Mouse (Mus musculus): ENCODE data around the gene Zfp865. TPM values are rescaled to one million over a fixed set of nuclear protein-coding genes. Genes with fewer than 3 reads are reported as not detected.

The Zfp865 gene
- polyA plus RNA-seq, 1 experiment from 2014 or later = 7.7 TPM

DNA sequence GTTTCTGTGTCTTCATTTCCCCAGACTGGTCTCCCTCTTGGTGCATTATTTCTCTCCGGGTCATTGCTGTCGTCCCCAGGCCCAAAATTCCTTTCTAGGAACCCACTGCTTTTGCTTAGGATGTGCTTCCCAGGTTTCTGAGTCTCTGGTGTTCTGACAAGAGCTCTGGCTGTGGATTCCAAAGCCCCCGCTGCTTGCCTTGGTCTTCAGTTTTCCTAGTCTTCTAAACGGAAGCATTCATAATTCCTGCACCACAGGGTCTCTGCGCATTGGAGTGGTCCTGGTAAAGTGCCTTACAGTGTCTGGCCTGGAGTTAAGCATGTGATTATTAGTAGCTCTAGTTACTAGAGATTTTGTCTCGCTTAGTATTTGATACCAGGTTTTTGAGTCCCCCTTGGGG, 60.6 kb downstream of the Zfp865 start:
- DNase-seq (ENCODE audit: low spot score) = no peak
- 23% methylated on average over 6 of the region's 6 CpGs for WGBS
- peaks cover 75% of the 10 kb centered on the region for H3K36me3 ChIP-seq
- peak overlapping the region; percentile 81 for H3K4me3 ChIP-seq
- no peaks in the 10 kb centered on the region for H3K27me3 ChIP-seq (ENCODE audit: low read depth, poor library complexity, severe bottlenecking)
- H3K4me1 ChIP-seq = peaks cover 14% of the 10 kb centered on the region
- H3K27ac ChIP-seq = peak overlapping the region; percentile 89
- H3K9me3 ChIP-seq (replicated peaks) = no peaks in the 10 kb centered on the region

DNA sequence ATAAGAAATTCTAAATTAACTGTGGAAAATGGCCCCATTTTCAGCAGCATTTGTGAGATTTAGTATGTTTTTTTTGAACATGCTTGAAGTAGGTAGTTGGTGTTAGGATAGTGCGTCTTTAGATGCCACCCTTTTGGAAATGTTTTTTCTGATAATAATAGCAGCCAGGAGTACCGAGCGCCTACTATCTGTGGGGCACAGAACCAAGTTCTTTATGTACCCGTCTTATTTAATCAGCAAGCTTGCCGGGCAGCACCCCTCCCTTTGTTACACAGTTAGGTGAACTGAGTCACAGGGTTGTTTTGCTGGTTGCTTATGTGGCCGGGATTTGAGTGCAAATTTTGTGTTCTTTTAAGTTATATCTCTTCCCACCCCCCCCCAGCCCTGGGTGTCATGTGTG, 61.1 kb downstream of the Zfp865 start:
- no peaks in the 10 kb centered on the region for H3K9me3 ChIP-seq (replicated peaks)
- DNase-seq (ENCODE audit: low spot score) = no peak
- H3K4me1 ChIP-seq = peaks cover 17% of the 10 kb centered on the region
- WGBS = 79% methylated on average over 6 of the region's 6 CpGs
- no peak overlapping the region for H3K27ac ChIP-seq
- peak overlapping the region; percentile 81 for H3K4me3 ChIP-seq
- no peaks in the 10 kb centered on the region for H3K27me3 ChIP-seq (ENCODE audit: low read depth, poor library complexity, severe bottlenecking)
- H3K36me3 ChIP-seq = peaks cover 76% of the 10 kb centered on the region

DNA sequence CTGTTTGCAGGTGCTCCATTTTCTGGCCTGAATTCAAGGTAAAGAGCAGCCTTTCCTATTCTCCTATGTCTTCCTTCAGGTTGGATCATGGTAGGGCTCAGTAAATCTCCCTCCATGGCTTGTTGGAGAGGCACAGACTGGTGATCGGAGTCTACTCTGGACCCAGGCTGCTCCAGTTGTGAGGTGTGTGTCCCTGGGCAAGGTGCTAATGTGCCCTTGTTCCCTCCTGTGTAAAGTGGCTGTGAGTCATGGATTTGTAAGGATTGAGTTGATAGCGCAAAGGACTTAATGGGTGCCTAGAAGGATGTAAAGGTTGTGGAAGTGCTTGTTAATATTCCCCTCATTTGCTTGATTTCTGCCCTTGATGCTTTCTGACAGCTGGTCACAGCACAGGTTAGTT, 61.8 kb downstream of the Zfp865 start:
- H3K9me3 ChIP-seq (replicated peaks) = no peaks in the 10 kb centered on the region
- no peak overlapping the region for H3K4me3 ChIP-seq
- H3K36me3 ChIP-seq = peaks cover 75% of the 10 kb centered on the region
- peaks cover 22% of the 10 kb centered on the region for H3K4me1 ChIP-seq
- no peak for DNase-seq (ENCODE audit: low spot score)
- H3K27me3 ChIP-seq (ENCODE audit: low read depth, poor library complexity, severe bottlenecking) = no peaks in the 10 kb centered on the region
- H3K27ac ChIP-seq = no peak overlapping the region
- WGBS = 97% methylated on average over 2 of the region's 2 CpGs

- 94% methylated on average over 18 of the region's 18 CpGs for WGBS
- Histone ChIP-seq H3K27me3 (ENCODE audit: low read depth, poor library complexity, severe bottlenecking) (no peaks in the 10 kb centered on the region), H3K4me1 (peaks cover 28% of the 10 kb centered on the region), H3K36me3 (peaks cover 75% of the 10 kb centered on the region), H3K27ac (no peak overlapping the region), H3K9me3 (replicated peaks) (no peaks in the 10 kb centered on the region), H3K4me3 (no peak overlapping the region)
- DNase-seq (ENCODE audit: low spot score) = no peak
Measured at GRCm38 (mm10) chr7:5083325-5084105, 63.3 kb downstream of the Zfp865 start.

DNA sequence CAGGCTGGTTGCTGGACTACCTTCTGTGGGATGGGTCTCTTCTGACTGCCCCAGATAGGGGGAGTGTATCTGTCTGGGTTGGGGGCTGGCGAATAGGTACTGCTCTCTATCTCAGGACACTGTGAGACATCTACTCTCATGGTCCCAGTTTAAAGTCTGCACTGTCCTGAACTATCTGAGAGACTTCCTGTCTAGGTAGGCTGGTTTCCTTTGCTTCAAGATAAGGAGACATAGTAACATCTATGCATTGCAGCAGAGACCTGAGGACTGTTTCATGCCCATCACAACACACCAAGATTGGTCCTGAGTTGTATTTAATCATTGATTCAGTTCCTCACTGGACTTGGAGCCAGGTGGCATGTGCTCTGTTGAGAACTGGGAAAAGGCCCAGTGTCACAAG, 65.3 kb downstream of the Zfp865 start:
- no peaks in the 10 kb centered on the region for H3K27me3 ChIP-seq (ENCODE audit: low read depth, poor library complexity, severe bottlenecking)
- H3K4me3 ChIP-seq = no peak overlapping the region
- H3K4me1 ChIP-seq = peaks cover 25% of the 10 kb centered on the region
- 94% methylated on average over 1 of the region's 1 CpGs for WGBS
- no peaks in the 10 kb centered on the region for H3K9me3 ChIP-seq (replicated peaks)
- DNase-seq (ENCODE audit: low spot score) = no peak
- peaks cover 80% of the 10 kb centered on the region for H3K36me3 ChIP-seq
- H3K27ac ChIP-seq = no peak overlapping the region

Other genes starting within 250 kb of the Zfp865 start
- not detected in 2 replicates for gene Fam71e2, start 249.1 kb upstream of the Zfp865 start, polyA plus RNA-seq (2016; fragmentation: Nextera tagmentation; extraction: Ambion mirVana)
- gene Il11, start 237.5 kb upstream of the Zfp865 start, polyA plus RNA-seq (2016; fragmentation: Nextera tagmentation; extraction: Ambion mirVana) = 0.09 TPM in 1 of 2 replicates, not detected in the other
- not detected in 2 replicates for gene Tmem190, start 237.4 kb upstream of the Zfp865 start, polyA plus RNA-seq (2016; fragmentation: Nextera tagmentation; extraction: Ambion mirVana)
- gene Tmem238, start 230.7 kb upstream of the Zfp865 start, polyA plus RNA-seq (2016; fragmentation: Nextera tagmentation; extraction: Ambion mirVana) = 4.8 and 5.8 TPM in 2 replicates
- 396 and 427 TPM in 2 replicates for gene Rpl28, start 227.5 kb upstream of the Zfp865 start, polyA plus RNA-seq (2016; fragmentation: Nextera tagmentation; extraction: Ambion mirVana)
- gene Ube2s, start 207.8 kb upstream of the Zfp865 start, polyA plus RNA-seq (2016; fragmentation: Nextera tagmentation; extraction: Ambion mirVana) = 500 and 550 TPM in 2 replicates
- 0.16 and 0.18 TPM in 2 replicates for gene Shisa7, start 175.7 kb upstream of the Zfp865 start, polyA plus RNA-seq (2016; fragmentation: Nextera tagmentation; extraction: Ambion mirVana)
- gene Isoc2b, start 150.1 kb upstream of the Zfp865 start, polyA plus RNA-seq (2016; fragmentation: Nextera tagmentation; extraction: Ambion mirVana) = 2.6 and 3.1 TPM in 2 replicates
- 0.46 and 0.64 TPM in 2 replicates for gene Isoc2a, start 143.2 kb upstream of the Zfp865 start, polyA plus RNA-seq (2016; fragmentation: Nextera tagmentation; extraction: Ambion mirVana)
- not detected in 2 replicates for gene Gm36210, start 113.9 kb upstream of the Zfp865 start, polyA plus RNA-seq (2016; fragmentation: Nextera tagmentation; extraction: Ambion mirVana)
- 4.2 and 5.1 TPM in 2 replicates for gene Zfp628, start 105.2 kb upstream of the Zfp865 start, polyA plus RNA-seq (2016; fragmentation: Nextera tagmentation; extraction: Ambion mirVana)
- 2.8 and 4.9 TPM in 2 replicates for gene Nat14, start 98.3 kb upstream of the Zfp865 start, polyA plus RNA-seq (2016; fragmentation: Nextera tagmentation; extraction: Ambion mirVana)
- gene Ssc5d, start 94.6 kb upstream of the Zfp865 start, polyA plus RNA-seq (2016; fragmentation: Nextera tagmentation; extraction: Ambion mirVana) = 0.95 and 2.0 TPM in 2 replicates
- gene Sbk2, start 56.0 kb upstream of the Zfp865 start, polyA plus RNA-seq (2016; fragmentation: Nextera tagmentation; extraction: Ambion mirVana) = 0.10 and 0.18 TPM in 2 replicates
- not detected in 2 replicates for gene Sbk3, start 49.2 kb upstream of the Zfp865 start, polyA plus RNA-seq (2016; fragmentation: Nextera tagmentation; extraction: Ambion mirVana)
- 21.9 and 28.3 TPM in 2 replicates for gene Zfp579, start 24.2 kb upstream of the Zfp865 start, polyA plus RNA-seq (2016; fragmentation: Nextera tagmentation; extraction: Ambion mirVana)
- 8.2 and 9.0 TPM in 2 replicates for gene Zfp524, start 6.0 kb upstream of the Zfp865 start, polyA plus RNA-seq (2016; fragmentation: Nextera tagmentation; extraction: Ambion mirVana)
- gene Fiz1, start 5.7 kb upstream of the Zfp865 start, polyA plus RNA-seq (2016; fragmentation: Nextera tagmentation; extraction: Ambion mirVana) = 64.8 and 68.3 TPM in 2 replicates
- 2.0 TPM in 1 of 2 replicates, not detected in the other for gene Gm44973, start 4.9 kb upstream of the Zfp865 start, polyA plus RNA-seq (2016; fragmentation: Nextera tagmentation; extraction: Ambion mirVana)
- gene Ccdc106, start 177 bp downstream of the Zfp865 start, polyA plus RNA-seq (2016; fragmentation: Nextera tagmentation; extraction: Ambion mirVana) = 5.5 and 9.0 TPM in 2 replicates
- gene 4632433K11Rik, start 13.7 kb downstream of the Zfp865 start, polyA plus RNA-seq (2016; fragmentation: Nextera tagmentation; extraction: Ambion mirVana) = not detected in 2 replicates
- gene Zfp784, start 18.1 kb downstream of the Zfp865 start, polyA plus RNA-seq (2016; fragmentation: Nextera tagmentation; extraction: Ambion mirVana) = 2.5 and 4.0 TPM in 2 replicates
- 30.1 and 34.3 TPM in 2 replicates for gene Zfp580, start 31.2 kb downstream of the Zfp865 start, polyA plus RNA-seq (2016; fragmentation: Nextera tagmentation; extraction: Ambion mirVana)
- gene U2af2, start 41.8 kb downstream of the Zfp865 start, polyA plus RNA-seq (2016; fragmentation: Nextera tagmentation; extraction: Ambion mirVana) = 202 and 203 TPM in 2 replicates
- gene Epn1, start 59.9 kb downstream of the Zfp865 start, polyA plus RNA-seq (2016; fragmentation: Nextera tagmentation; extraction: Ambion mirVana) = 64.5 and 69.1 TPM in 2 replicates
- gene Rfpl4, start 96.6 kb downstream of the Zfp865 start, polyA plus RNA-seq (2016; fragmentation: Nextera tagmentation; extraction: Ambion mirVana) = not detected in 2 replicates
- gene Rasl2-9, start 105.6 kb downstream of the Zfp865 start, polyA plus RNA-seq (2016; fragmentation: Nextera tagmentation; extraction: Ambion mirVana) = 0.20 and 0.53 TPM in 2 replicates
- gene Vmn1r55, start 129.3 kb downstream of the Zfp865 start, polyA plus RNA-seq (2016; fragmentation: Nextera tagmentation; extraction: Ambion mirVana) = 0.05 TPM in 1 of 2 replicates, not detected in the other
- gene Vmn1r56, start 176.4 kb downstream of the Zfp865 start, polyA plus RNA-seq (2016; fragmentation: Nextera tagmentation; extraction: Ambion mirVana) = not detected in 2 replicates
- not detected in 2 replicates for gene Vmn1r57, start 198.1 kb downstream of the Zfp865 start, polyA plus RNA-seq (2016; fragmentation: Nextera tagmentation; extraction: Ambion mirVana)

Measured in limb, embryonic 10.5 days (tissue).